Mouse (Mus musculus): Measurements from ENCODE around the gene Wdr4.

DNA sequence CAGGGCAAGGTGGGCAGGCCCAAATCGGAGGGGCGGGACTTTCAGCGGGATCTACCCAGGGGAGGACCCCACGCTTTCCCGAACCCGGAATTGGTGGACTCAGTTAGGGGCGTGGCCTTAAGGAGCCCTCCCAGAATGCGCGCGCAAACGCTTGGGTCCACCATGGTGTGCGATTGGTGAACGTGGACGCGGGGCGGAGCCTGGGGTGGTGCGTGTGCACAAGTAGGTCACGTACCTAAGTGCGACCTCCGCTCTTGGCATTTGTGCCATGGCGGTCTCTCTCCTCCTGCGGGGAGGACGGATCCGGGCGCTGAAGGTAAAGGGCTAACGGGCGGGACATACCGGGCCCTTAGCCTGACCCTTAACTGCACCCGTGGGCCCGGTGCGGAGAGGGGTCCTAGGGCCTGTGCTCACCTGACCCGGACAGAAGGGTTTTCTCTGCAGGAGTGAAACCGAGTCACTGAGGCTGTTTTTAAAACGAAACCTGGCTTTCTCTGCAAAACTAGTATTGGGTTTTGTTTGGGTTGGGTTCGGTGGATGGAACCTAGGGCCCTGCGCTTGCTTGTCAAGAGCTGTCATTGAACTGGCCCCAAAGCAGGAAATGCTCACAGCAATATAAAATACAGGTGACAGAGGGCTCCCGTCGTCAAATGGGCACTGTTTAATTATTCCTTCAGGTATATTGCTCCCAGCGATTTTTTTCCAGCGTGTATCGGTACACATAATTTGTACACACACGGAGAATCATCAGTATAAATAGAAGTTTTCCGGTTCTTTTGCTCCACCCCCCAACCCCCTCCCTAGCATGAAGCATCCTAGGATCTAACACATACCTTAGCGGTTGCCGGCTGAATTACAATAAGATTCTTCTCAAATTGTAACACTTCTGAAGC is at the start of gene Wdr4, which contains the start of gene Ndufv3:
- peak; percentile 89; the same call in 1 of the 2 replicates for TF ChIP-seq POLR2A (IDR thresholded peaks at IDR 0.05; ENCODE audit: borderline replicate concordance, low read depth, low read length)
- no peak for TF ChIP-seq CTCF (IDR thresholded peaks at IDR 0.05; ENCODE audit: low read depth, low read length)
